Comparison of ENCODE assay signal across 10 mouse cellular contexts in genomic region chr11:47377421-47377820, GRCm38 (mm10).
A peak's percentile ranks its signal among the peaks of the same experiment; 100 is the strongest.
DNase-seq lines count a peak whose midpoint lies in the region; ATAC-seq lines count a peak whose summit lies in the region.
"Had no signal": no experiment of that assay in that cellular context is flagged by ENCODE, and none has a peak within 500 bp of the region (broad histone marks: within the 10 kb centered on the region; RNA-seq: fewer than 3 reads in every experiment).

No protein-coding gene starts in this region.

- H3K4me3 ChIP-seq in midbrain, embryonic 13.5 days (replicated peaks) = no peak overlapping the region
- H3K4me3 ChIP-seq: stomach, embryonic 15.5 days had no signal

- peak; percentile 8 for DNase-seq in embryo, embryonic 11 days
- no peak for DNase-seq in embryo, embryonic 9.5 days (ENCODE audit: extremely low spot score)
- DNase-seq in NIH3T3 (ENCODE audit: low read depth) = peak; percentile 49
- peak; percentile 35 for DNase-seq in gastrocnemius, postnatal 14 days
- peak; percentile 19 to 39 for DNase-seq in heart, postnatal 36 days
- no peak for DNase-seq in spleen, postnatal 4 days (ENCODE audit: low spot score in 2 of 2)

- ATAC-seq in granulocyte monocyte progenitor cell, adult 5-6 weeks (replicated peaks; ENCODE audit: poor library complexity, severe bottlenecking) = no peak
- no peak for ATAC-seq in midbrain, embryonic 13.5 days
- ATAC-seq: Patski had no signal

- WGBS in midbrain, embryonic 13.5 days = 77% methylated on average over 6 of the region's 6 CpGs

- no peak overlapping the region for H3K4me2 ChIP-seq in midbrain, embryonic 13.5 days (replicated peaks)

- no peaks in the 10 kb centered on the region for H3K9me3 ChIP-seq in midbrain, embryonic 13.5 days
- H3K9me3 ChIP-seq: stomach, embryonic 15.5 days had no signal

- H3K36me3 ChIP-seq in midbrain, embryonic 13.5 days = no peaks in the 10 kb centered on the region
- H3K36me3 ChIP-seq: stomach, embryonic 15.5 days had no signal

- H3K4me1 ChIP-seq in midbrain, embryonic 13.5 days (replicated peaks) = peaks cover 10% of the 10 kb centered on the region
- H3K4me1 ChIP-seq: stomach, embryonic 15.5 days had no signal

- intact Hi-C loops in gastrocnemius, postnatal 14 days (cut with DNase I; ENCODE audit: low total_unique reads) = no loop called here
- intact Hi-C loops in heart, postnatal 36 days (cut with DNase I) = no loop called here

- H3K27ac ChIP-seq in midbrain, embryonic 13.5 days = no peak overlapping the region
- H3K27ac ChIP-seq: stomach, embryonic 15.5 days had no signal

- H3K9ac ChIP-seq in midbrain, embryonic 13.5 days (replicated peaks) = no peak overlapping the region
- H3K9ac ChIP-seq: stomach, embryonic 15.5 days had no signal

- H3K27me3 ChIP-seq in midbrain, embryonic 13.5 days = no peaks in the 10 kb centered on the region
- H3K27me3 ChIP-seq: Patski; stomach, embryonic 15.5 days had no signal

Comparison
In these comparisons a context has a peak if more than half of its experiments do, and no peak if none do; other contexts are left out.
1. DNase-seq: peak in embryo, embryonic 11 days (single experiment), NIH3T3 (single experiment), gastrocnemius, postnatal 14 days (single experiment) and heart, postnatal 36 days (2 of 2); none in embryo, embryonic 9.5 days (single experiment) and spleen, postnatal 4 days (0 of 2).